Comparison of ENCODE assay signal across 18 mouse cellular contexts in genomic region chr2:47689628-47690027, GRCm38 (mm10).
"Had no signal": no experiment of that assay in that cellular context is flagged by ENCODE, and none has a peak within 500 bp of the region (broad histone marks: within the 10 kb centered on the region; RNA-seq: fewer than 3 reads in every experiment).

No protein-coding gene starts in this region.

- DNase-seq: midbrain, embryonic 14.5 days; retina, postnatal 1 day; right cerebral cortex, adult 18-20 months; right cerebral cortex, postnatal 25 days; right cerebral cortex, postnatal 4 days; spleen, adult 18-20 months; thymus, adult 18-20 months; thymus, postnatal 14 days; thymus, postnatal 36 days had no signal

- H3K4me2 ChIP-seq: liver, embryonic 12.5 days; lung, embryonic 15.5 days; midbrain, embryonic 12.5 days; neural tube, embryonic 13.5 days; neural tube, embryonic 15.5 days had no signal

- H3K9me3 ChIP-seq: liver, embryonic 12.5 days; lung, embryonic 15.5 days; midbrain, embryonic 10.5 days; midbrain, embryonic 12.5 days; neural tube, embryonic 13.5 days; neural tube, embryonic 15.5 days had no signal

- H3K4me3 ChIP-seq: liver, embryonic 12.5 days; lung, embryonic 15.5 days; midbrain, embryonic 10.5 days; midbrain, embryonic 12.5 days; myocyte; neural tube, embryonic 13.5 days; neural tube, embryonic 15.5 days had no signal

- H3K4me1 ChIP-seq: liver, embryonic 12.5 days; lung, embryonic 15.5 days; midbrain, embryonic 10.5 days; midbrain, embryonic 12.5 days; neural tube, embryonic 13.5 days; neural tube, embryonic 15.5 days had no signal

- H3K9ac ChIP-seq: liver, embryonic 12.5 days; liver, embryonic 14.5 days; lung, embryonic 15.5 days; midbrain, embryonic 12.5 days; neural tube, embryonic 13.5 days; neural tube, embryonic 15.5 days had no signal

- ATAC-seq: liver, embryonic 12.5 days; midbrain, embryonic 16.5 days had no signal

- H3K36me3 ChIP-seq: liver, embryonic 12.5 days; lung, embryonic 15.5 days; midbrain, embryonic 10.5 days; midbrain, embryonic 12.5 days; neural tube, embryonic 13.5 days; neural tube, embryonic 15.5 days had no signal

- H3K27me3 ChIP-seq: liver, embryonic 12.5 days; lung, embryonic 15.5 days; midbrain, embryonic 12.5 days; neural tube, embryonic 13.5 days; neural tube, embryonic 15.5 days had no signal

- H3K27ac ChIP-seq: liver, embryonic 12.5 days; liver, embryonic 14.5 days; lung, embryonic 15.5 days; midbrain, embryonic 10.5 days; midbrain, embryonic 12.5 days; neural tube, embryonic 13.5 days; neural tube, embryonic 15.5 days had no signal
